Mouse (Mus musculus): ENCODE data around the gene Tmem259. TPM values are rescaled to one million over a fixed set of nuclear protein-coding genes. Genes with fewer than 3 reads are reported as not detected.

The Tmem259 gene
- total RNA-seq, 2 experiments from 2014 or later = 117 to 120 TPM

DNA sequence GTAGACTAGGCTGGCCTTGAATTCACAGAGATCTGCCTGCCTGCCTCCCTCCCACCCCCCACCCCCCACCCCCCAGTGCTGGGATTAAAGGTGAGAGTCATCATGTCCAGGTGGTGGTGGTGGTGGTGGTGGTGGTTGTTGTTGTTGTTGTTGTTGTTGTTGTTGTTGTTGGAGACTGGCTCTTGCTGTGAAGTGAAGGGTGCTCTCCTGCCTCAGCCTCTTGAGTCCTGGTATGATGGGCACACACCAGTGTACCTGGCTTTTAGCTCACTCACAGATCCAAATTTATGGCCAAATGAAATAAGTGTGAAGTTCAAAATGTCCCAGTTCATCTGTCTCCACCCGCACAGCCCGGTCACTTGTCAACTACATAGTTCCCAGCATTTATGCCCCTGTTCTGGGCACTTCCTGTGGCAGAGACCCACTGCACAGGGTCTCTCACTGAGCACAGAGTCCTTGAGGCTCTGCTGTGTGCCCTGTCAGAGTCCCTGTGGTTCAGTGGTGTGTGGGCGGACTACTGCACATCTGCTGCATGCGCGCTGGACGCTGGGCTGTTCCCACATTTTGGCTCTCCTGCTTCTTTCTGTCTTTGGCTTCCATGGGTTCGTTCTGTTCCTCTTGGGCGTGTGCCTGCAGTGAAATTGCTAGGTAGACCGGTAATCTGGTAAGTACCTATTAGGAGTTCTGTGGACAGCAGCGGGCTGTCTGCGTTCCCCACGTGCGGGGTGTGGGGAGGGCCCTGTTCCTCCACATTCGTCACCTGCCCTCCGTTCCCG lies 49.1 kb downstream of the Tmem259 start:
- no peak for DNase-seq

DNA sequence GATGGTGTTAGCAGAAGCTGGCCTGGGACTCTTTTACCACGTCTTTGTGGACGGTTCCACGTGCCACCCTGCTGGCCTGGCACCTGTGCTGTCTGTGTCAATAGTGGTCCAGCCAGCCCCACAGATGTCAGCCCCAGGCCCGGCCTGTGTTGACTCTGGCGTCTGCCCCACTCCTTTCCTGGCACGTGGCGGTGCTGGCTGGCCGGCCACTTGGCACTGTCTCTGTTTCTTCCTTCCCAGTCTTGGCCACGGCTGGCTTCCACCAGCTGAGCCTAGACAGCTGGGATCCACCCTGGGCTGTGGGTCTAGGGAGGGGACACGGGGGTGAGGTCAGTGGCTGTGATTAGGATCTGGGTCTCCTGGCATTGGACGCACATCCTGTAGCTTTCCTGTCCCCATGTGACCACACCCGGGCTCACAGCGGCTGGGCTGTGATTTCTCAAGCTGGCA lies 49.8 kb downstream of the Tmem259 start:
- peak; percentile 91 for DNase-seq

DNA sequence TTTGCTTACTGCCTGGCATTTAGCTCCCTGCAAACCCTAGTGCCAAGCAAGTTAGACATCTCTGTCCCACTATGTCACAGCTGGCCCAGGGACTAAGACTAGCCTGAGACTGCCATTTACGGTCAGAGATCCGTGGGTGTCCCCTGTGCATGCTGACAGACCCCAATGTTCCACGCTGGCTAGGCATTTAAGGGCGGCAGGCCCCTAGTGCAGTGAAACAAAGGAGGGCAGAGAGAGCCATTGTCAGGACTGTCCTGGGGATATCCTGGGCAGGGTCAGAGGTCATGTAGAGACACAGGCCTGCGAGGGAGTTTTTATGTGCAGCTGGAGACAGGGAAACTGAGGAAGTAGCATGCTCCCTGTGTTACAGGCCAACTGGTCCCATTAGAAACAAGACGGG lies 50.3 kb downstream of the Tmem259 start:
- no peak for DNase-seq

DNA sequence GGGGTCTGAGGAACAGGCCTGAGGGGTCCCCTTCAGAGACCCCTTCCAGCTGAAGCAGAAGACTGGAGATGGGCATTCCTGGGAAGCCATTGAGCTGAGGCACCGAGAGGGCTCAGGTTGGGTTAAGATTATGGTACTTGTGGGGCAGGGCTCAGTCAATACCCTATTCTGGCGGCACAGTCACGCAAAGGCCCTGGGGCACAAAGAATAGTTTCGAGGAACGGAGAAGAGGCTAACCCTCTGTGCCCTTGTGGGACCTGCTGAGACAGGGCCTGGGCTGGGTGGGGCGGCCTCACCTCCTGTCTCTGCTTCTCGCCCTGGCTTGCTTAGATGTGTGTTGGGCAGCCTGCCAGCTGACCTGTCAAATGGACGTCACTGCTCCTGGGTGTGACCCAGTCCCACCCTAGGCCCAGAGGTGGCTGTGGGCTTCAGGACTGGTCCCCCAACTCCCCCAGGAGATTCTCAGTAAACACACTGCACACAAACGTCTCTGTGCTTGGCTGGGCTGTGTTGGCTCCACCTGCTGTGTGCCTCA lies 50.9 kb downstream of the Tmem259 start:
- DNase-seq = peak; percentile 46

DNA sequence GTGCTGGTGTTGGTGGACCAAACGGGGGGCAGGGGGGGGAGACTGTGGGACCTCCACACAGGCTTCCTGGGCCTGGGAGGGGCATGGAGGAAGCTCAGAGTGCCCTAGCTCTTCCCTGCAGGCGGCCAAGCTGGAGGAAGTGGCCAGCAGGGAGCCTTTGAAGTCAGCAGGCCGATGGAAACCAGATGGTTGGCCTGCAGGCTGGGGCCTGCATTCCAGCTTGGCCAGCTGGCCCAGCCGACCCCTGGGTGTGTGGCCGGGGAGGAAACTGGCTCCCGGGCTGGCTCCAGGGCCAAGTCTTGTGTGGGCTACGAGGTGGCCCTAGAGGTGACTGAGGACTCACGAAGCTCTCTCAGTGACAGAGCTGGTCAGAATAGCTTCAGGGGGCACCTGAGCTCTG lies 51.4 kb downstream of the Tmem259 start:
- peak; percentile 84 for DNase-seq

DNA sequence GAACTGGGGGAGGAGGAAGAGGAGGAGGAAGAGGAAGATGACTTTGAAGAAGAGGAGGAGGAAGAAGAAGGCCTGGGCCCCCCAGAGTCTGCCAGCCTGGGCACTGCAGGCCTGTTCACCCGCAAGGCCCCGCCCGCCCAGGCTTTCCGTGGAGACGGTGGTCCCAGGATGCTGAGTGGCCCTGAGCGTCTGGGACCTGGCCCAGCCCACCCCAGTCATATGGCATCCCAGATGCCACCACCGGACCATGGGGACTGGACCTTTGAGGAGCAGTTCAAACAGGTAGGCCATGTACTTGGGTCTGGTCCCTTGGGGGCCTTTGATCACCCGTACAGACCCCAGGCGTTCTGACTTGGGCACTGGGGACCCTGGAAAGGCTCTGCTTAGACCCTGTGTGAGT lies 52.3 kb downstream of the Tmem259 start:
- DNase-seq = no peak

DNA sequence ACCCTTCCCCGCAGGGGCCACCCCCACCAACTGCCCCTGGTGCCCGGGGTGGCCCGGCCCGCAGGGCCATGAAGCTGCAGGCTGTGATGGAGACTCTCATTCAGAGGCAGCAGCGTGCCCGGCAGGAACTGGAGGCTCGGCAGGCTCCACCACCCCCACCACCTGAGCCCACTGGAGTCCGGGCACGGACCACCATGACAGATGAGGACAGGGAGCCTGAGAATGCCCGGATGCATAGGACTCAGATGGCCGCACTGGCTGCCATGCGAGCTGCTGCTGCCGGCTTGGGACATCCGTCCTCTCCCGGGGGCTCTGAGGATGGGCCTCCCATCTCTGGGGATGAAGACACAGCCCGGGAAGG lies 53.3 kb downstream of the Tmem259 start:
- DNase-seq = no peak

DNA sequence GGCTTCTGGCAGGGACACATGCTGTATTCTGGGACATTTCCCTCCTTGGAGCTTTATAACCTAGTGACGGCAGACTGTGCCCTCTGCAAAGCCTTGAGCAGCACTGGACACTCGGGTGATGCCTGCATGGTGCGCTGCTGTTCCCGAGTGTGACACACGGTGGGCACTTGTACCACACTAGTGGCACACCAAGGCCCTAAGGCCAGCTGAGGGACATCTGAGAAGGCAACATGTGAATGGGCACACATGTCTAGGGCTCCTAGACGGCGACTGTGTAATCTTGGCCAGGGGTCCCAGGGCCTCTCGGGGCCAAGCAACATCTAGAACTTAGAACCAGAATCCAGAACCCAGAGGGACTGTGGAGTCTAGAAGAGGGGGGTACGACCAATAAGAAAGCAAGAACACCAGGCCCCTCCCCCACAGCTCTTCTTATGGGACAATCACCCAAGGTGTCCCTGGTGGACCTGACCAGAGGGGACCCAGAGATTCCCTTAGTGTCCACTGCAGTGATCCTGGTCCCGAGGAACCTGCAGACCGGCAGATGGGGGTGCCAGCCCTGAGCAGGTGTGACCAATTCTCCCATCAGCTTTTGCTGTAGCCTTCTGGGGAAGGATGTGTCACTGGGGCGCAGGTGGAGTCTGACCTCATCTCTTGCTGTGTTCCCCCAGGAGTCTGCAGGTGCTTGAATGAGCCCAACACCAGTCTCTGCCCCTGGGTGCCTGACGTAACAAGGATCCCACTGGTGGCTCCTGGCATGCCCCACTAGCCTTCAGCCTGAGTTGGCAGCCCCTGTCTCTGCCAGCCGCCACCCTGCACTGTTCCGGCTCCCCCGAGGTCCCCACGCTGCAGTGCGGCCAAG lies 53.9 kb downstream of the Tmem259 start:
- no peak for DNase-seq

DNA sequence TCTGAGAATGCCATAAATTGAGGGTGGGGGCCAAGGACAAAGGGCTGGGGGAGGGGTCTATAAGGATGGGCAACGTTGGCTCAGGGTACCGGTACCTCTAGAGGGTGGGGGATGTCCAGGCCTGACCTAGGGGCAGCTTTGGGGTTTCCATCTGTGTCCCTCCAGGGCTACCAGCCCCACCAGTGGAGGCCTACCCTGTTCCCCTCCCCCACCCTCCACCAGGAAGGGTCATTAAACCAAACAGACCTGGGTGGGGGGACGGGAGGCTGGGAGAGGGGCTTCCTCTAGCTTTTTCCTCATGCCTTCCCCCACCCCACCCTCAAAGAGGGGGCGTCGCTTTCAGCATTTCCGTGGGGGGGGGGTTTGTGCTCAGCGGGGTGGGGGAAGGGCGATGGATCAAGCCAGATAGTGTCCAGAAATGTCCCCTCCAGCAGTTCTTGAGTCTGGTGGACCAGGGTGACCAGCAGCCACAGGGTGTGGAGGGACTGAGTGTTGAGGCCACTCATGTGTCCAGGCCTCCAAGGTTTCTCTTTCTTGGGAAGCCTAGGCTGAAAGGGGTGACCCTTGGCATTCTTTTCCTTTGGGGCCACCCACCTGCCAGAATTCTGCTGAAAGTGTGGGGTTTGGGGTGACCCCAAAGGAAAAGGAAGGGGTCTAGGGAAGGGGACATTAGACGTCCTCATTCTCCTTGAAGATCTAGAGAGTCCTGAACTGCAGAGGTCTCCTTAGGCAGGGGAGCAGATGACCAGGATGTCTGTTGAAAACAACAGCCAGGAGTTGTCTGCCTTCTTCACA lies 55.0 kb downstream of the Tmem259 start:
- DNase-seq = no peak

DNA sequence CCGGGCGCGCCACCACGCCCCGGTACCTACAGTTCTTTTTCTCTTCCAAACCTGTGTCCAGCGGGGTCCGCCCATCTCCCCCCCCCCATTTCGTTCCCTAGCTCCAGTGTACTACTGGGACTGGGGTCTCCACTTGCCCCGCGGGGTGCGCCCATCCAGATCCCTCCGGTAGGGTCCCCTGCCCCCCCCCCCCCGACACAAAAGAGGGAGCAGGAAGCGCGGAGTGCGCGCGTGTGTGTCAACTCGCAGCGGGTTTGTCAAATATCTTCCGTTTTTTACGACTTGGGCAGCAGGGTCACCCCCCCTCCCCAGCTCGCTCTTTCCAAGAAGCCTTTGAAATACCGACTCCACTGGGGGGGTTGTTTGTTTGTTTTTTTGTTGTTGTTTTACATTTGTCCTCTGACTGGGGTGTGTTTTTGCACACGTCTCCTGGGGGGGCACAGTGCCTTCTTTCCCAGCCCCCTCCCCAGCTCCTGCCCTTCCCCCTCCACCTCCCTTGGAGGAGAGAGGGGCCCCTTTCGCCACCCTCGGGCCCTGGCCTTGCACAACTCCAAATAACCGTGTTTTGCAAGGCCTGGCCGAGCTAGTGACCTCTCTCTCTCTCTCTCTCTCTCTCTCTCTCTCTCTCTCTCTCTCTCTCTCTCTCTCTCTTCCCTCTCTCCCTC lies 56.0 kb downstream of the Tmem259 start:
- DNase-seq = no peak

DNA sequence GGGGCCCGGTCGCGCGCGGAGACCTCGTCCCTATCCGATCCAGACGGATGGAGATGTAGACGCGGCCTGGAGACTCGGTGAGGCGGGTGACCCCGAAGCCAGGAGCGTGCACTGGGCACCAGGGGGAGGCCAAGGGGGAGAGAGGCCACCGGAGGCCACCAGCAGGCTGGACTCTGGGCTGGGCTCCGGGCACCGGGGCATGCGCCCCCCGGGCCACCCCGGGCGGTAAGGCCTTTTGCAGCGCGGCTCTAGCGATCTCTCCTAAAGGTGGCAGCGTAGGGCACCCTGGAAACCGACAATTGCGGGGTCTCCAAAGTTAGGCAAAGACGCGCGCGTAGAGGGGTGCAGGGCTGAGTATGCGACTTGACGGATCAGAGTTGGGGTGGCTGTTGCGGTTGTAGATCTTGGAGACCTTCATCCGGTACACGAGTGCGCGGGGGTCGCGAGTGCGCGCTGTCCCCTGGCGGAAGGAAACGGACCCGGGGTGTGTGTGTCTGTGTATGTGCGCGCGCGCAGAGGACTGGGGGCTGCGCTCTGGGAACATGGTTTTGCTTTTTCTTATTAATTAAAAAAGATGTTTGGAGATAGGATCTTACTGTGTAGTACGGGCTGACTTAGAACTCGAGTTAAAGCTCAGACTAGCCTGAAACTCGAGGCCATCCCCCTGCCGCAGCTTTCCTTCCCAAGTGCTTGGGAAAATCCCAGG lies 56.7 kb downstream of the Tmem259 start:
- DNase-seq = peak; percentile 57

DNA sequence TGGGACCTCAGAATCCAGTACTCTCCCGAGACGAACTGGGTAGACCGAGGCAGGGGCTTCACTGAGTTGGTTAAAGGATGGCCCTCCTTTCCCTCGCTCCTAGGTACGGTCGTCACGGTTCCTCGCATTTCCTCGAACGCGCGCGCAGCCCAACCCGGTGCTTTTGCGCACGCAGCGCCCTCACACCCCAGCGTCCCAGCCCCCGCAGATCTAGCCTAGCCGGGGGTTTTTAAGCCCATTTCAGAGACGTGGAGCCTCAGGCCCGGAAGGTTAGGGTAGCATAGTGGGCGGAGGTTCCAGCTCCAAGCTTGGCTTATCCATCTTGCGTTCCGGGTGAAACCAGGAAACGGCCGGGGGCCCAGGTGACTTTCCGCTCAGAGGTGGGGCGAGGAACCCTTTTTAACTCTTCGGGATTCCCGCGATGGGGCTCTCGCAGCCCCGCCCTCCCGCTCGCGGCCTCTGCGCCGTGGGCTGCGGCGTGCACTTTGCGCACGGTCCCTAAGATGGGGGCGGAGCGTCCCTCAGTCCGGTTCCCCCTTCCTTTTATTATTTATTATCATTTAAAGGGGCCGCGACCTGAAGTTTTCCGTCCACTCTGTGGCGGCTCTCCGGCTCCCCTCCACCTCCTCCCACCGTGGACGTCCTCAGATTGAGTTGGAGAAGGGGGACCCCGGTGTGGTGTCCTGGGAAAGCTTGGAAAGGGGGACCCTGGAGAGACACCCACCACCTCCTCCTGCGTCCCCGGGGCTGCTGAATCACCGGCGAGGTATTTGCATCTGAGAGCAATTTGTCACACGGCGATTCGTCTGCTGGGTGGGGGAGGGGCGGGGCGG lies 57.4 kb downstream of the Tmem259 start, which contains the start of gene Arid3a:
Gene Arid3a (plus strand): TSS at position 553 of the 833 bp plus-strand sequence.
- peak; percentile 89 for DNase-seq

DNA sequence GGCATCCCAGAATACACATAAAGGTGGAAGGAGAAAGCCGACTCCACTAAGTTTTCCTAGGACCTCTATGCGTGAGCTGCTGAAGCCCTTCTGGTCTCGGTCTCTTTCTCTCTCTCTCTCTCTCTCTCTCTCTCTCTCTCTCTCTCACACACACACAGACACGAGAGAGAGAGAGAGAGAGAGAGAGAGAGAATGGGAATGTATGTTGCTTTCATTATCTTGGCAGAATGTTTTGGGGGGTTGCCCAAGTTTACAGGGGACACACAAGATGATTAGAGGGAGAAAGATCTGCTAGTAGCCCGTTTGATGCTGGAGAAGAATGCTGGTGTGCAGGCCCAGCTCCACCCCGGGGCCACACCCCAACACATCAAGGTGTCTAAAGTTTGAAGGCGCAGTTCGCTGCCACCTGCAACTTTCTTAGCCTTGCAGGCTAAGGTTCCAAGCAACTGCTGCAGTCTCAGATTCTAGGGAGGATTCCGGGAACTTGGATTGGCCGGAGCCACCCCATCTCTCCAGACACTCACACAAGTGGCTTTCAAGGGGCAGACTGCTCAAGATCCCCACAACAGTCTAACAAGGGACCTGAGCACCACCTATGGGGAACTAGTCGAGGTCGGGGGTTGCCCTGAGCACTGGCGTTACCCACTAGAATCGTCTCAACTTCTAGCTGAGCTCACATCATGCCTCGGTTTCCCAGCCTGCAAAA lies 58.2 kb downstream of the Tmem259 start:
- no peak for DNase-seq

DNA sequence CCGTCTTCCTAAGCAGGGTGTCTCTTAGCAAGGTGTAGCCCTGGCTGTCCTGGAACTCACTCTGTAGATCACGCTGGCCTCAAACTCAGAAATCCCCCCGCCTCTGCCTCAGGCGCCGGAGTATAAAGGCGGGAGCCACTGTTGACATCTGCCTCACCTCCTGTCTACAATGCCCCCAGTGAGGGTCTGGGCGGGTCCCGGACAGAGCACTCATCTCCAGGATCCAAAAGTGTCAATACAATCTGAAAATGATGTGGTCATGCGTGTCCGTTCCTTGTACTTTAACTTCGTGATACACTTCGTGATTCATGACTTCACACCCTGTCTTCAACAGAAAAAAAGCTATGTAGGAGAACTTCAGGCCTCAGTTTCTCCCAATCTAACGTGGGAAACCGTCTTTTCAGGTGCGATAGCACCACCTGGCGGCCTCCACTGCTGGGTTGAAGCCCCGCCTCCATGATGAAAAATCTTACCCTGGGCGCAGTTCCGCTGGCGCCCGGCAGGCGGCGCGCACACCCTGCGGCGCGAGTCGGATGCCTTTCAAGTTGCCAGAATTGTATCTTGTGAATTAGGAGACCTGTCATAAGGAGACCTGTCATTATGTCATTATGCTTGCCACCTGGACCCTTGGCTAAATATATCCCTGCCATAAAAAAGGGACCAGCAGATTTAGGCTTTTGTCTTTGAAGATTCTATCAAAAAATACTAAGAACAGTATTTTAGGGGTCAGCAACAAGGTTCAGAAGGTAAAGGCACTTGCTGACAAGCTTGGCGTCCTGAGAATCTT lies 58.9 kb downstream of the Tmem259 start:
- DNase-seq = peak; percentile 96
